Mouse (Mus musculus) stomach, embryonic 14.5 days (tissue): ENCODE results near the gene Lctl. TPM values are rescaled to one million over a fixed set of nuclear protein-coding genes. Genes with fewer than 3 reads are reported as not detected.

ENCODE experiments used
- ATAC-seq: fragments of 200-750 bp; cut with Nextera tagmentation; 2 replicates; pipeline ENCODE4 v1.8.0; 2017; ENCODE audit warnings: low read depth, moderate TSS enrichment; ENCODE audit not compliant: insufficient number of reproducible peaks, insufficient read depth, low FRiP score
- H3K27ac ChIP-seq: fragments of 300-500 bp; sonication (generic); 2 replicates; pipeline ENCODE4 v1.5.1; 2014; ENCODE audit warnings: mild to moderate bottlenecking, low read length, moderate library complexity, mixed read lengths
- H3K27me3 ChIP-seq: fragments of 300-500 bp; sonication (generic); 2 replicates; pipeline ENCODE4 v1.6.1; 2014; ENCODE audit warnings: low read length, control low read depth, mixed read lengths; ENCODE audit not compliant: control insufficient read depth, insufficient read depth
- H3K36me3 ChIP-seq: fragments of 300-500 bp; sonication (generic); 2 replicates; pipeline ENCODE4 v1.6.1; 2014; ENCODE audit warnings: mild to moderate bottlenecking, control low read depth, low read length, moderate library complexity, mixed read lengths; ENCODE audit not compliant: control insufficient read depth, insufficient read depth
- H3K4me1 ChIP-seq: fragments of 300-500 bp; sonication (generic); 2 replicates; pipeline ENCODE4 v1.6.1; 2014; ENCODE audit warnings: low read length, control low read depth, mixed read lengths; ENCODE audit not compliant: control insufficient read depth, insufficient read depth
- H3K4me2 ChIP-seq: fragments of 300-500 bp; sonication (generic); replicated peaks from 2 replicates; pipeline ENCODE4 v1.6.1; 2014; ENCODE audit warnings: low read depth, low read length, control low read depth
- H3K4me3 ChIP-seq: fragments of 300-500 bp; sonication (generic); 2 replicates; pipeline ENCODE4 v1.5.1; 2014; ENCODE audit warnings: low read depth, low read length, control low read depth
- H3K9ac ChIP-seq: fragments of 300-500 bp; sonication (generic); replicated peaks from 2 replicates; pipeline ENCODE4 v1.6.1; 2014; ENCODE audit warnings: low read depth, mild to moderate bottlenecking, control low read depth, low read length, moderate library complexity, mixed read lengths
- H3K9me3 ChIP-seq: fragments of 300-500 bp; sonication (generic); 2 replicates; pipeline ENCODE4 v1.6.1; 2016; ENCODE audit warnings: low read depth, low read length, control low read depth; ENCODE audit not compliant: control insufficient read depth
- WGBS: fragments of 180-500 bp; shearing (Covaris S2); extraction: QIAGEN DNeasy Blood & Tissue Kit; methylation state at CpG from one replicate; pipeline ENCODE4 v1.1.7; 2014; 5-methylcytosine and 5-hydroxymethylcytosine counted together
- polyA plus RNA-seq: library from polyadenylated mRNA; unstranded; fragments of >200 nt; fragmentation: Nextera tagmentation; extraction: Ambion mirVana; gene quantifications from 2 replicates; pipeline ENCODE4 v1.2.1, GENCODE M21; 2014

Gene Lctl
- polyA plus RNA-seq, 1 experiment from 2014 or later: not detected

DNA sequence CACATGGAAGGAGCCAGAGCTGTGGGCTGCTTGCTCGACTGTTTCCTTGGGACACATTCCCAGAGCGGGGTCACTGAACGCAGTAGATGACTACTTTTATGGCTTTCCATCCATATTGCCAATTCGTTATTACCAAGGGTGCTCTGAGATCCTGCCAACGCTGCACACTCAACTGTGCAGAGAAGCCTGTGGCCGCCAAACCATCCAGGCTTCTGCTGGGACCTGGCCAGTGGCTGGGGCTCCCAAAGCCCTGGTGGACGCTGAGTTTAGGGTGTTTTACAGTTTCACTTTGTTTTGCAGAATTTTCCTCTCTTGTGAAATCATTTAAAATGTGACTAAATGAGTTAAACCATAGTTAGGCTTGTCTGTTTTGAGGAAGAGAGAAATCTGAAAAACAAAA, 32.7 kb upstream of the Lctl start:
- Histone ChIP-seq H3K27me3 (no peaks in the 10 kb centered on the region), H3K4me2 (peak overlapping the region; percentile 70), H3K9ac (no peak overlapping the region), H3K4me3 (peak overlapping the region; percentile 31), H3K36me3 (no peaks in the 10 kb centered on the region), H3K27ac (peak overlapping the region; percentile 40; the same call in 1 of the 2 replicates), H3K4me1 (peaks cover 12% of the 10 kb centered on the region; the same call in 1 of the 2 replicates), H3K9me3 (no peaks in the 10 kb centered on the region)
- ATAC-seq: no peak
- WGBS: 49% methylated on average over 7 of the region's 7 CpGs

DNA sequence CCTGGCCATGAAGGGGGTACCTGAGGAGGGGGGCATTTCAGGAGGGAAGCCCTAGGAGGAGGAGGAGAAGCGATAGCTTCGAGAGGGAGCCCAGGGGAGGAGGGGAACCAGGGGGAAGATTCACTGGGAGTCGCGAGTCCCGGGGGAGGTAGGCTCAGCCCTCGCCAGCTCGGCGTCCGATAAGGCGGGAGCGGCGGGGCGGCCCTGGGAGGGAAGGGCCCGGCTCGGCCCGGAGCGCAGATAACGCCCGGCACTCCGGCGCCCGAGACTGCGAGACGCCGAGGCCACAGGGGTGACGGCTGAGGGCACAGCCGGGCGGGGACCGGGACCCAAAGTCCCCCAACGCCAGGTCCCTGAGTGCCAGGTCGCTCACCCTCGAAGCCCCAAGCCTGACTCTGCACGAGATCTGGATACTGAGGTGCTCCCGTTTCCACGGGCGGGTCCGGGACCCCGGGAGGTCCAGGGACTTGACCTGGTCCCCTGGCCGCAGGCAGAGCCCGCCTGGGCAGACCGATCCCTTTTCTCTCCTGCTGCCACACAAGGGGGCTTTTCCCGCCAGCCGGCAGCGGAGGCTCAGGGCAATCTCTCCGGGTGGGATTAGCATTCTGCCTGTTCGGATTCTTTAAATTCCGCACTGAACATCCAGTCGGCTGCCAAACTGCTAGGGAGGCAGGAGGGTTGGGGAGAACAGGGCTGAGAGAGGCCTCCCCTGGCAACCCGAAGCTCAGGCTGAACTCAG, 32.1 kb upstream of the Lctl start:
- Histone ChIP-seq H3K27me3 (no peaks in the 10 kb centered on the region), H3K36me3 (no peaks in the 10 kb centered on the region), H3K4me2 (peak overlapping the region; percentile 70), H3K9me3 (no peaks in the 10 kb centered on the region), H3K9ac (peak overlapping the region; percentile 25), H3K27ac (peak overlapping the region; percentile 40; the same call in 1 of the 2 replicates), H3K4me3 (peak overlapping the region; percentile 31), H3K4me1 (peaks cover 12% of the 10 kb centered on the region; the same call in 1 of the 2 replicates)
- peak; percentile 66 for ATAC-seq
- WGBS: 2% methylated on average over 49 of the region's 49 CpGs

DNA sequence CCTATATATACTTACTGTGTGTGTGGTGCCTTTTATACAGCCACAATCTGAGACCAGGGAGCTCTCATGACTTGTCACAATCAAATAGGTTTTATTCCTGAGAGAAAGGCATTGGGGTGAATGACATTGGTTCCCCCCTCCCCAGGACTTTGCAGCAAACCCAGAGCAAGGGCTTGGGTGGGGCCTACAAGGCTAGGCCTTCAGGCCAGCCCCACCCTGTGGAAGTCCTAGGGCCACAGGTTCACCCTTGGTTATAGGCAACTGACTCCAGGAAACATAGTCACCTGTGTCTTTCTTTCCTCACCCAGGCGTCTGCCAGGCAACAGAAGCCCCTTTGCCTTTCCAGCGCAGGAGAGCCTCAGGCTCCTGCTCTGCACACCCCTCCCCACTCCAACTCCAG, 31.0 kb upstream of the Lctl start:
- no peaks in the 10 kb centered on the region for H3K9me3 ChIP-seq
- no peak overlapping the region for H3K9ac ChIP-seq
- H3K36me3 ChIP-seq: no peaks in the 10 kb centered on the region
- H3K4me3 ChIP-seq: no peak overlapping the region
- H3K4me1 ChIP-seq: peaks cover 12% of the 10 kb centered on the region; the same call in 1 of the 2 replicates
- H3K27ac ChIP-seq: no peak overlapping the region
- ATAC-seq: no peak
- no peaks in the 10 kb centered on the region for H3K27me3 ChIP-seq
- WGBS: 67% methylated on average over 2 of the region's 2 CpGs
- no peak overlapping the region for H3K4me2 ChIP-seq

DNA sequence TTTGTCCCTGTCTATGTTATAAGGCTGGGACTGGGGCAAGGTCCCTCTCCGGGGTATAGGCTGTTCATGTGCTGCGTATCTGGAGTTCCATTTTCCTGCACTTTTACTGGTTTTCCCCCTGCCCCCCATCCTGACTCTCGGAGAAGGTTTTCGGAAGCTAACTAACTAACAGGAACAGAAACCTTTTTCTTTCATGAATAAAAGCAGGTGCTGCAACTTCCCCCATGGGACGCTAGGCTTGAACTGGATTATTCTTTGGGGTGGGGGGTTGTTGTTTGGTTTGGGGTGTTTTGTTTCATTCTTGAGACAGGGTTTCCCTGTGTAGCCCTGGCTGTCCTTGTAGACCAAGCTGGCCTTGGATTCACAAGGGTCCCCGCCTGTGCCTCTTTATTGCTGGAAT, 30.4 kb upstream of the Lctl start:
- 77% methylated on average over 6 of the region's 6 CpGs for WGBS
- H3K4me1 ChIP-seq: peaks cover 12% of the 10 kb centered on the region; the same call in 1 of the 2 replicates
- H3K4me2 ChIP-seq: no peak overlapping the region
- no peak overlapping the region for H3K27ac ChIP-seq
- no peaks in the 10 kb centered on the region for H3K27me3 ChIP-seq
- no peak overlapping the region for H3K4me3 ChIP-seq
- no peak for ATAC-seq
- no peaks in the 10 kb centered on the region for H3K9me3 ChIP-seq
- H3K36me3 ChIP-seq: no peaks in the 10 kb centered on the region
- no peak overlapping the region for H3K9ac ChIP-seq

DNA sequence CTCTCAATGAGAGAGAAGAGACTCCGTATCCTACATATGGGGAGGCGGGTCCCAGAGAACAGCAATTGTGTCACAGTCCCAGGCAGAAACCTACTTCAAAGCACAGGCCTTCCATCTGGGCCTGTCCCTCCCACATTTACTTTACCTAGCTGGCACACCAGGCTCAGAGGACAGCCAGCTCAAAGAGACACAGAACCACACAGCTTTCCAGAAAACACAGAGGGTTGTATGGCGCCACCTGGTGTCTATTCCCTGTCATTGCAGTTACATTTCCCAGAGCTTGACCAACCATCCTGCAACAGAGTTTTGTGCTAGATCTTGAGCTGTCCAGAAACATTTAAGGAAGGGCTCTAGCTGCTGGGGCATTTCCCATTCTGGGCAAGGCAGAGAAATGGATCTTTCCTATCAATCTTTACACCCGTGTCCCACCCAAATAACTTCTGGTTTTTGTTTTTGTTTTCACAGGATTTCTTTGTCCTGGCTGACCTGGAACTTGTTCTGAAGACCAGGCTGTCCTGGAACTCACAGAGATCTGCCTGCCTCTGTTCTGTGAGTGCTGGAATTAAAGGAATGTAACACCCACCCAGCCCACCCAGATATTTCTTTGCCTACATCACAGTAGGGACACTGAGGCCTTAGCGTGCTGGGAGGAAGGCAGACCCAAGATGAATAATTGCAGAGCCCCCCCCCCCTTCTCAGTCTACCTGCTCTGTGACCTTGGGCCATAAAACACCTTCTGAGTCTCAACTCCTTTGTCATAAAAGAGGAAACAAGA, 29.3 kb upstream of the Lctl start:
- no peaks in the 10 kb centered on the region for H3K36me3 ChIP-seq
- H3K9ac ChIP-seq: no peak overlapping the region
- no peak overlapping the region for H3K4me3 ChIP-seq
- H3K4me1 ChIP-seq: peaks cover 12% of the 10 kb centered on the region; the same call in 1 of the 2 replicates
- H3K27me3 ChIP-seq: no peaks in the 10 kb centered on the region
- no peak overlapping the region for H3K27ac ChIP-seq
- H3K9me3 ChIP-seq: no peaks in the 10 kb centered on the region
- ATAC-seq: peak; percentile 71; the same call in 1 of the 2 replicates
- H3K4me2 ChIP-seq: no peak overlapping the region
- 37% methylated on average over 5 of the region's 5 CpGs for WGBS

DNA sequence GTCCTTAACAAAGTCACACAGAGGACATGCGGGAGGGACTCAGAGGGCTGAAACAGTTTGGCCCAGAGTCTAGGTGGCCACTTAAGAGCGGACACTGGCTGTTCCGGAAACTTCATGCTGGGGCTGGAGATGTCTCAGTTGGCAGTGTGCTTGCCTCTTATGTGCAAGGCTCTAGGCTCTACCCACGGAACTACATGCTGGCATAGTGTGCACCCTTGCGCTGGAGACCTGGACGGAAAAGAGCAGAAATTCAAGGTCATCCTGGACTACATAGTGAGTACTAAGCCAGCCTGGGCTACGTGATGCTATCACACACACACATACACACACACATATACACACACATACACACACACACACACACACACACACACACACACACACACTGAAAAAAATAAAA, 28.6 kb upstream of the Lctl start:
- H3K27ac ChIP-seq: no peak overlapping the region
- H3K36me3 ChIP-seq: no peaks in the 10 kb centered on the region
- ATAC-seq: no peak
- no peaks in the 10 kb centered on the region for H3K27me3 ChIP-seq
- H3K9ac ChIP-seq: no peak overlapping the region
- peaks cover 12% of the 10 kb centered on the region; the same call in 1 of the 2 replicates for H3K4me1 ChIP-seq
- no peak overlapping the region for H3K4me2 ChIP-seq
- H3K9me3 ChIP-seq: no peaks in the 10 kb centered on the region
- 89% methylated on average over 7 of the region's 7 CpGs for WGBS
- H3K4me3 ChIP-seq: no peak overlapping the region

DNA sequence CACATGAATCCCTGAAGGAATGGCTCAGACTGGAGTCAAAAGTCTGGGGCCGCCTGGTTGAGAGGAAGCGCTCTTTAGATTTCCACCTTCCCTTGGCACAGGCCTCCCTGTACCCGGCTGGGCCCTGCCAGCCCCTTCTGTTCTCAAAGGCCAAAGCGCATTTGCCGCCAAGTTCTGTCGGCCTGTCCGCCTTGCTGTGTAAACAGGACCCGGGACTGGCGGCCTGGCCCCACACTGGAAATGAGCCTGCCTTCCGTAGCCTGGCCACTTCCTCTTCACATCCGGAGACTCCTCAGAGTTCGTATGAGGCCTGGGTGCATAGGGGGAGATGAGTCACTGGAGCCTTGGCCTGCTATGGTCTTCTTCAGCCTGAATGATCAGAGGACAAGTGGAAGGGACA, 27.9 kb upstream of the Lctl start:
- peak overlapping the region; percentile 44; the same call in 1 of the 2 replicates for H3K27ac ChIP-seq
- no peak overlapping the region for H3K9ac ChIP-seq
- WGBS: 53% methylated on average over 12 of the region's 12 CpGs

DNA sequence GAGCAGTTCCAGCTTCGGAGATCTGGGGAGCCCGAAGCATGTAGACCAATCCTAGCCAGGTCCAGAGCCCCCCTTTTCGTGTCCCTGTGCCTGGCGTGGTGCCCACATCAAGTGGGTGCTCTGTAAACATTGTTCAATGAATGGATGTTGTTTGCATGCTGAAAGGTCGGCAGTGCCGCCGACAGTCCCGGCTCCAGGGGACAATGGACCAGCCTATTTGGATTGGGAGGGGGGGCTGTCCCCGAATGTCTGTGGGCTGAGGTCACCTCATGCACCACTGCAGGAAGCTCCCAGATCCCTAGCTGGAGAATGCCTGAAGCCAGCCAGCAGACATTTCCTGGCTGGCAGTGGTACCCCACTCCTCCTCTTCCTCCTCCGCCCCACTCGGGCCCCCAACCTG, 22.9 kb upstream of the Lctl start:
- Histone ChIP-seq H3K27ac (0 out of 2 replicates have a peak overlapping the region, but pooled peaks have one; percentile 49), H3K4me2 (no peak overlapping the region), H3K4me3 (no peak overlapping the region), H3K36me3 (no peaks in the 10 kb centered on the region), H3K4me1 (peaks cover 8% of the 10 kb centered on the region; the same call in 1 of the 2 replicates), H3K27me3 (no peaks in the 10 kb centered on the region), H3K9me3 (no peaks in the 10 kb centered on the region), H3K9ac (no peak overlapping the region)
- ATAC-seq: peak; percentile 59
- WGBS: 38% methylated on average over 11 of the region's 11 CpGs

More for the DNA sequence above, 27.9 kb upstream of the Lctl start:
- Histone ChIP-seq H3K4me1 (peaks cover 16% of the 10 kb centered on the region; the same call in 1 of the 2 replicates), H3K9me3 (no peaks in the 10 kb centered on the region), H3K27me3 (no peaks in the 10 kb centered on the region), H3K4me2 (no peak overlapping the region), H3K36me3 (no peaks in the 10 kb centered on the region), H3K4me3 (no peak overlapping the region)
- no peak for ATAC-seq
